Mouse (Mus musculus): ENCODE data around the gene Prr14.

- TF ChIP-seq POLR2A (IDR thresholded peaks at IDR 0.05; ENCODE audit: low read depth, low read length): no peak
- TF ChIP-seq CTCF (IDR thresholded peaks at IDR 0.05; ENCODE audit: extremely low read depth, insufficient read length, insufficient replicate concordance, low read depth, low read length): no peak
Measured at GRCm38 (mm10) chr7:127472060-127472459, 12.6 kb downstream of the Prr14 start.

All from small intestine, adult 2 months (tissue).